Mouse (Mus musculus) liver, adult 2 months (tissue): ENCODE data around the gene Ddx59. TPM values are rescaled to one million over a fixed set of nuclear protein-coding genes. Genes with fewer than 3 reads are reported as not detected.

Experiments
- DNase-seq: peaks from one replicate; pipeline ENCODE4 v3.0.0-alpha.2; 2011; ENCODE audit warnings: low read depth, low spot score; ENCODE audit errors: extremely low read depth
- H3K27ac ChIP-seq: fragments of 200-500 bp; replicated peaks from 2 replicates; pipeline ENCODE4 v1.5.1; 2012; ENCODE audit warnings: low read depth, mild to moderate bottlenecking, control low read depth, inconsistent platforms, low read length; ENCODE audit not compliant: insufficient read depth
- H3K27me3 ChIP-seq: fragments of 200-500 bp; 2 replicates; pipeline ENCODE4 v1.6.1; 2012; ENCODE audit warnings: mild to moderate bottlenecking, moderate library complexity, low read length, inconsistent platforms; ENCODE audit not compliant: control insufficient read depth, insufficient read depth
- H3K36me3 ChIP-seq: fragments of 200-500 bp; 2 replicates; pipeline ENCODE4 v1.6.1; 2012; ENCODE audit warnings: low read length, inconsistent platforms; ENCODE audit not compliant: control insufficient read depth, insufficient read depth
- H3K4me1 ChIP-seq: fragments of 200-500 bp; 2 replicates; pipeline ENCODE4 v1.6.1; 2011; ENCODE audit warnings: low read length; ENCODE audit not compliant: control insufficient read depth, insufficient read depth
- H3K4me3 ChIP-seq: fragments of 200-500 bp; 2 replicates; pipeline ENCODE4 v1.5.1; 2011; ENCODE audit warnings: low read depth, mild to moderate bottlenecking, control low read depth, low read length, moderate library complexity; ENCODE audit not compliant: insufficient read depth
- H3K79me2 ChIP-seq: fragments of 200-500 bp; 2 replicates; pipeline ENCODE4 v1.6.1; 2012; ENCODE audit warnings: inconsistent platforms, mild to moderate bottlenecking, low read length, moderate library complexity; ENCODE audit not compliant: control insufficient read depth, insufficient read depth
- H3K9ac ChIP-seq: fragments of 200-500 bp; 2 replicates; pipeline ENCODE4 v1.6.1; 2012; ENCODE audit warnings: low read depth, mild to moderate bottlenecking, control low read depth, inconsistent platforms, low read length
- CTCF ChIP-seq: fragments of 200-500 bp; IDR thresholded peaks from 2 replicates; pipeline ENCODE4 v1.5.1; 2011; ENCODE audit warnings: low read depth, low read length, control low read depth
- POLR2A ChIP-seq: fragments of 200-500 bp; IDR thresholded peaks from 2 replicates; pipeline ENCODE4 v1.6.1; 2011; ENCODE audit warnings: low read length, control low read depth; ENCODE audit not compliant: insufficient read depth; ENCODE audit errors: extremely low read depth
- WGBS: fragments of 180-500 bp; shearing (Covaris S2); methylation state at CpG from one replicate; pipeline ENCODE4 v1.1.7; 2018; 5-methylcytosine and 5-hydroxymethylcytosine counted together
- polyA plus RNA-seq: library from polyadenylated mRNA; depleted of rRNA; stranded (reverse); fragments of >200 nt; gene quantifications from 2 replicates; pipeline ENCODE4 v1.2.3, GENCODE M21; 2012
- total RNA-seq: library from RNA; depleted of rRNA; stranded (reverse); fragments of >200 nt; gene quantifications from 2 replicates; pipeline ENCODE4 v1.2.3, GENCODE M21; 2014

The Ddx59 gene
- total and polyA plus RNA-seq, 2 experiments: 1.7 to 6.0 TPM

DNA sequence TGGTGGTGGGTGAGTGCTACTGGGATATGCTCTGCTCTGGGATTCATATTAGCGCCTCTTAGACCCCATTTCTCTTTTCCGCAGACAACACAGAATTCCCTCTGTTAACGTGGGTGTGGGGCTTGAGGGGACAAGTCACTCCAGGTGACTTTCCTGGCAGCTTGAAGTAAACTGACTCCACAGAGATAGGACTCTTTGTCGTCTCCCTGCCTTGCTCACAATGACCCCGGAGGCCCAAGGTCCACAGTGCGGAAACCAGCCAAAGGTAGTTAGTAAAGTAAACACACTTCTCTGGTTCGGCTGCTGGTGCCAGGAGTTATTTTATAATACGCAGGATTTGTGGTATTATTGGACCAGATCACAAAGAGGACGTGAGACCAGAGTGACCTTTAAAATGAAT lies 27.7 kb downstream of the Ddx59 start:
- Histone ChIP-seq H3K9ac (no peak overlapping the region), H3K4me3 (no peak overlapping the region), H3K4me1 (peaks cover 14% of the 10 kb centered on the region), H3K79me2 (no peaks in the 10 kb centered on the region), H3K27ac (peak overlapping the region; percentile 80), H3K36me3 (no peaks in the 10 kb centered on the region), H3K27me3 (no peaks in the 10 kb centered on the region)
- TF ChIP-seq POLR2A (no peak), CTCF (no peak)
- peak; percentile 90 for DNase-seq
- 24% methylated on average over 9 of the region's 9 CpGs for WGBS

DNA sequence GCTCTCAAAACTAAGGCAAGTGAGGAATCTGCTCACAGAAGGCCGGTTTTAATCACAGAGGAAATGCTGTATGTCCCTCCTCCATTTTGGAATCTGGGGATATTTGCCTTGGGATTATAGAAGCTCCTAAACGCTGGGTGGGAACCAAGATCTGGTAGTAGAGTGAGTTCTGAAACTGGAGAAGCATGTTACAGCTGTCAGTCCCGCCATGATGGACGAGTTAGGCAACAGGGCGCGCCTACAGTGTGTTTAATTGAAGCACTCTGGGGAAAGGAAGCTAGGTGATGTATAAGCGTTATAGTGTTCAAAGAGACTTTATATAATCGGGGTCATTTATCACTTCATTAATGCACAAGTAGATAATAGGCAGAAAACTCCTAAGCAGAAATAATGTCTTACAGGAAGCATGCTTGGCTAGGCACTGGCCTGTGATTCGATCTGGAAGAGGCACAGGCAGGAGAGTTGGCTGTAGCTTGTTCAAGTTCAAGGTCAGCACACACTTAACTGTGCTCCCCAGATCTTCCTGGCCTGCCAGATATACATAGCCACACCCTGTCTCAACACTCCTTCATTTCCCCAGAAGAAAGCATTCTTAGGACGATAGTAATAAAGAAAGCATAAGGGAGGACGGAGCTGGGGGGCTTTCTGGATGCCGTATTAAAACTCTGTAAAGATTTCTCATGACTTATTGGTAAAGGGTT lies 29.6 kb downstream of the Ddx59 start:
- Histone ChIP-seq H3K4me3 (no peak overlapping the region), H3K4me1 (peaks cover 14% of the 10 kb centered on the region), H3K9ac (no peak overlapping the region), H3K27me3 (no peaks in the 10 kb centered on the region), H3K79me2 (no peaks in the 10 kb centered on the region), H3K27ac (no peak overlapping the region), H3K36me3 (no peaks in the 10 kb centered on the region)
- no peak for DNase-seq
- WGBS: 87% methylated on average over 12 of the region's 12 CpGs
- TF ChIP-seq POLR2A (no peak), CTCF (no peak)

DNA sequence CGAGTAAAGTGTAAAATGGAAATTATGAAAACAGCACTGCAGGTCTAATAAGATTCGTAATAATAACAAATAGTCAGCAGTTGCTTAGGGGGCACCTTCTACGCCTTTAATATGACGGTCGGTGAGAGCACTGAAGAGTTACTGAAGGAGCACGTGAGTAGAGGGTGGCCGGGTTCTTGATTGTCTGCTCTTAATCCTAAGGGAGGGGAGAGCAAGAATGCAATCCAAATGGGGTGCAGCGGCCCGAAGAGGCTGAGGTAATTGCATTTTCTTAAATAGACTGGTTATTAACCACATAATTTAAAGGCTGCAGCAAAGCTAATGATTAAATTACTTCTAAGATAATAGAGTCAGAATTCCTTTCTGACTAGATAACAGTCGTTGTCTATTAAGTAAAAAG lies 31.9 kb downstream of the Ddx59 start:
- no peak overlapping the region for H3K4me3 ChIP-seq
- no peaks in the 10 kb centered on the region for H3K27me3 ChIP-seq
- H3K27ac ChIP-seq: no peak overlapping the region
- no peak for DNase-seq
- H3K79me2 ChIP-seq: no peaks in the 10 kb centered on the region
- WGBS: 90% methylated on average over 10 of the region's 10 CpGs
- peaks cover 3% of the 10 kb centered on the region for H3K4me1 ChIP-seq
- no peak overlapping the region for H3K9ac ChIP-seq
- H3K36me3 ChIP-seq: no peaks in the 10 kb centered on the region
- no peak for TF ChIP-seq POLR2A
- TF ChIP-seq CTCF: no peak

DNA sequence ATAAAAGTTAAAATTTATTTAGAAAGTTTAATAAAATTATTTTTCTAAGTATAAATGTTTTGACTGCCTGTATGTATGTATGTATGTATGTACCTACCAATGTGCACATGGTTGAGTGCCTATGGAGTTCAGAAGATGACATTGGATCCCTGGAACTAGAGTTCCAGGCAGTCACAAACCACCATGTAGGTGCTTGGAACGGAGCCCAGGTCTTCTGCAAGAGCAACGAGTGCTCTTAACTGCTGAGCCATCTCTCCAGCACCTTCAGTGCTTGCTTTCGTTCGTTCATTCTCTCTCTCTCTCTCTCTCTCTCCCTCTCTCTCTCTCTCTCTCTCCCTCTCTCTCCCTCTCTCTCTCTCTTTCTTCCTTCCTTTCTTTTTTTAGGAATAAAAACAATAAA lies 32.3 kb downstream of the Ddx59 start:
- no peaks in the 10 kb centered on the region for H3K36me3 ChIP-seq
- H3K27ac ChIP-seq: no peak overlapping the region
- H3K4me3 ChIP-seq: no peak overlapping the region
- peak; percentile 6 for DNase-seq
- H3K27me3 ChIP-seq: no peaks in the 10 kb centered on the region
- WGBS: 38% methylated on average over 4 of the region's 4 CpGs
- peaks cover 3% of the 10 kb centered on the region for H3K4me1 ChIP-seq
- H3K9ac ChIP-seq: no peak overlapping the region
- H3K79me2 ChIP-seq: no peaks in the 10 kb centered on the region
- no peak for TF ChIP-seq CTCF

DNA sequence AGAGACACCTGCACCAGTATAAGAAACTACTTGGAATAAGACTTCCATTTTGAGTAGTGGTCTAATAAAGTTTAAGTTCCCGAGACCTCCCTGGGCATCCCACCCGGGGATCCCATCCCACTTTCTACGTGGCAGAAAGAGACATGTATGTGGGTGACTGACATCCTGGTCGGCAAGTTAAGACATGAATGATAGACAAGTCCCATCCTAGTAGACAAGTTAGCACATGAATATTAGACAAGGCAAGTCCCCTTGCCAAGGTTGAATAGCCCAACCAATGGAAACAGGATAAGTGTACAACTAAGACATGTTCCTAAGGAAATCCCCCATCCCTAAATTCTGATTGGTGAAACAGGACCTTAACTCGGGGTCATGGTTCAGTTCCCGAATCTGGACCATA lies 34.5 kb downstream of the Ddx59 start:
- Histone ChIP-seq H3K27me3 (no peaks in the 10 kb centered on the region), H3K9ac (no peak overlapping the region), H3K27ac (no peak overlapping the region), H3K79me2 (no peaks in the 10 kb centered on the region), H3K4me1 (no peaks in the 10 kb centered on the region), H3K36me3 (no peaks in the 10 kb centered on the region), H3K4me3 (no peak overlapping the region)
- TF ChIP-seq CTCF (no peak), POLR2A (no peak)
- WGBS: 96% methylated on average over 6 of the region's 6 CpGs
- DNase-seq: no peak

DNA sequence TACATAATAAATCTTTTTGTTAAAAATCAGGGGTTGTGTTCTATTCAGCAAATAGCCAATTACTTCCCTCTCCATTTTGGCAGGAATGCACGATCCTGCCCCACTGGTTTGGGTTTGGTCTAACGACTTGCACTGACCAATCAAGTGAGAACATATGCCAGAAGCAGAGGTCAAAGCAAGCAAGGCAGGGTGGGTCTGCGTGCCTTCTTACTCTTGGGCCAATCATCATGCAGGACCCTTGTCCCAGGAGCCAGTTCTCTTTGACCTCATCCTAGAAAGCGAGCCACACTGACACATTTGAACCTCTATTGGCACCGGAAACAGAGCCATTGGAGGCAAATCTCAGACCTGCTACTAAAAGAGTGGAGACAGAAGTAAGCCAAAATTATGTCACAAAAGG lies 35.1 kb downstream of the Ddx59 start:
- no peaks in the 10 kb centered on the region for H3K4me1 ChIP-seq
- WGBS: 82% methylated on average over 5 of the region's 5 CpGs
- no peaks in the 10 kb centered on the region for H3K79me2 ChIP-seq
- DNase-seq: no peak
- TF ChIP-seq POLR2A: no peak
- TF ChIP-seq CTCF: no peak
- no peak overlapping the region for H3K27ac ChIP-seq
- no peaks in the 10 kb centered on the region for H3K27me3 ChIP-seq
- no peak overlapping the region for H3K9ac ChIP-seq
- H3K36me3 ChIP-seq: no peaks in the 10 kb centered on the region
- H3K4me3 ChIP-seq: no peak overlapping the region
